Comparison of ENCODE assay signal across 11 mouse cellular contexts in genomic region chr5:100751655-100752054, GRCm38 (mm10). TPM values are rescaled to one million over a fixed set of nuclear protein-coding genes. Genes with fewer than 3 reads are reported as not detected.
DNase-seq lines count a peak whose midpoint lies in the region; ATAC-seq and TF ChIP-seq lines count a peak whose summit lies in the region.
"Had no signal": no experiment of that assay in that cellular context is flagged by ENCODE, and none has a peak within 500 bp of the region (broad histone marks: within the 10 kb centered on the region; RNA-seq: fewer than 3 reads in every experiment).

No protein-coding gene starts in this region.

- no peak overlapping the region for H3K4me2 ChIP-seq in heart, embryonic 16.5 days (ENCODE audit: low read depth, low read length)
- no peak overlapping the region for H3K4me2 ChIP-seq in hindbrain, embryonic 16.5 days (ENCODE audit: low read length)

- no peak overlapping the region for H3K4me3 ChIP-seq in heart, embryonic 16.5 days (ENCODE audit: low read length)
- H3K4me3 ChIP-seq in hindbrain, embryonic 16.5 days (ENCODE audit: low read length), result no peak overlapping the region
- H3K4me3 ChIP-seq in thymus, adult 2 months (ENCODE audit: control insufficient read depth, insufficient read depth, low read length), result no peak overlapping the region
- H3K4me3 ChIP-seq: erythroblast, embryonic 14.5 days had no signal

- TF ChIP-seq POLR2A in thymus, adult 2 months (IDR thresholded peaks at IDR 0.05; ENCODE audit: control insufficient read depth, extremely low read depth, insufficient read depth, low read length, poor library complexity), result no peak

- H3K27ac ChIP-seq in heart, embryonic 16.5 days (ENCODE audit: low read length), result peak overlapping the region; percentile 31; the same call in 1 of the 2 replicates
- no peak overlapping the region for H3K27ac ChIP-seq in hindbrain, embryonic 16.5 days (ENCODE audit: low read depth, low read length)
- peak overlapping the region; percentile 82 for H3K27ac ChIP-seq in thymus, adult 2 months (ENCODE audit: control insufficient read depth, insufficient read depth, low read length)

- ATAC-seq in heart, embryonic 16.5 days (replicated peaks; ENCODE audit: extremely low read depth, insufficient read depth, low FRiP score), result no peak
- peak; percentile 60; the same call in 1 of the 2 replicates for ATAC-seq in hindbrain, embryonic 16.5 days

- H3K4me1 ChIP-seq in heart, embryonic 16.5 days (ENCODE audit: control insufficient read depth, insufficient read depth, low read length), result no peaks in the 10 kb centered on the region
- no peaks in the 10 kb centered on the region for H3K4me1 ChIP-seq in hindbrain, embryonic 16.5 days (ENCODE audit: control insufficient read depth, insufficient read depth, low read depth, low read length)
- peaks cover 34% of the 10 kb centered on the region for H3K4me1 ChIP-seq in thymus, adult 2 months (replicated peaks; ENCODE audit: control insufficient read depth, insufficient read depth, low read length)

- 42% methylated on average over 4 of the region's 4 CpGs for WGBS in heart, embryonic 16.5 days
- 51% methylated on average over 4 of the region's 4 CpGs for WGBS in hindbrain, embryonic 16.5 days
- WGBS in thymus, adult 2 months, result 14% methylated on average over 4 of the region's 4 CpGs

- no peak for DNase-seq in heart, adult 9 months (ENCODE audit: low spot score in 2 of 2)
- DNase-seq in adrenal gland, postnatal 36 days, result peak; percentile 11 to 13
- peak; percentile 34 for DNase-seq in thymus, adult 2 months
- no peak for DNase-seq in urinary bladder, postnatal 10 days (ENCODE audit: low spot score)
- no peak for DNase-seq in right cerebral cortex, adult 18-20 months
- DNase-seq in right cerebral cortex, postnatal 10 days (ENCODE audit: low spot score in 2 of 2), result no peak
- DNase-seq: cerebellum, adult 8-10 months; kidney, postnatal 36 days had no signal

- no peaks in the 10 kb centered on the region for H3K36me3 ChIP-seq in heart, embryonic 16.5 days (ENCODE audit: control insufficient read depth, insufficient read depth)
- no peaks in the 10 kb centered on the region for H3K36me3 ChIP-seq in hindbrain, embryonic 16.5 days (ENCODE audit: control insufficient read depth, insufficient read depth, low read length)
- no peaks in the 10 kb centered on the region for H3K36me3 ChIP-seq in thymus, adult 2 months (ENCODE audit: control insufficient read depth, insufficient read depth, low read length)

- no peak for TF ChIP-seq CTCF in thymus, adult 2 months (IDR thresholded peaks at IDR 0.05; ENCODE audit: borderline replicate concordance, control insufficient read depth, extremely low read depth, insufficient read depth, low read length, poor library complexity)

- H3K9ac ChIP-seq in heart, embryonic 16.5 days (ENCODE audit: low read length), result no peak overlapping the region
- H3K9ac ChIP-seq in hindbrain, embryonic 16.5 days (ENCODE audit: low read depth, low read length), result no peak overlapping the region

- H3K27me3 ChIP-seq in heart, embryonic 16.5 days (ENCODE audit: control insufficient read depth, insufficient read depth, low read length), result no peaks in the 10 kb centered on the region
- no peaks in the 10 kb centered on the region for H3K27me3 ChIP-seq in hindbrain, embryonic 16.5 days (replicated peaks; ENCODE audit: control insufficient read depth, insufficient read depth, low read length)
- no peaks in the 10 kb centered on the region for H3K27me3 ChIP-seq in thymus, adult 2 months (ENCODE audit: control insufficient read depth, insufficient read depth, low read length)

- 0 out of 2 replicates have a peak, but pooled peaks cover 3% of the 10 kb centered on the region for H3K9me3 ChIP-seq in heart, embryonic 16.5 days (replicated peaks; ENCODE audit: control insufficient read depth, low read length)
- H3K9me3 ChIP-seq in hindbrain, embryonic 16.5 days (ENCODE audit: control insufficient read depth, low read length), result no peaks in the 10 kb centered on the region; the same call in 1 of the 2 replicates

RNA-seq across cellular contexts. Expression of gene Hpse, which starts 32.1 kb away (rescaled TPM):
- 1.2 and 1.7 TPM in 2 replicates for polyA plus RNA-seq in heart, embryonic 16.5 days (2015; fragmentation: Nextera tagmentation; extraction: Ambion mirVana)
- total RNA-seq in adrenal gland, postnatal 36 days (2021), result 1 to 10 TPM; 1.1 TPM
- polyA plus RNA-seq in hindbrain, embryonic 16.5 days (2015; fragmentation: Nextera tagmentation; extraction: Ambion mirVana), result 0.56 and 0.66 TPM in 2 replicates
- polyA plus RNA-seq in thymus, adult 2 months (2012; rRNA removed), result 3.1 and 4.7 TPM in 2 replicates
- polyA plus RNA-seq: erythroblast, embryonic 14.5 days had no signal

RNA-seq across cellular contexts. Expression of gene Helq, which starts 46.7 kb away (rescaled TPM):
- 8.7 and 9.5 TPM in 2 replicates for polyA plus RNA-seq in heart, embryonic 16.5 days (2015; fragmentation: Nextera tagmentation; extraction: Ambion mirVana)
- 1 to 10 TPM; 6.1 to 7.5 TPM for total RNA-seq in adrenal gland, postnatal 36 days (2021)
- 16.0 and 17.2 TPM in 2 replicates for polyA plus RNA-seq in hindbrain, embryonic 16.5 days (2015; fragmentation: Nextera tagmentation; extraction: Ambion mirVana)
- polyA plus RNA-seq in thymus, adult 2 months (2012; rRNA removed), result 13.7 and 15.6 TPM in 2 replicates

RNA-seq across cellular contexts. Expression of gene Mrps18c, which starts 46.8 kb away (rescaled TPM):
- polyA plus RNA-seq in heart, embryonic 16.5 days (2015; fragmentation: Nextera tagmentation; extraction: Ambion mirVana), result 124 and 128 TPM in 2 replicates
- total RNA-seq in adrenal gland, postnatal 36 days (2021), result 100 to 1,000 TPM in 1 of 2 experiments, 10 to 100 TPM in 1; 84.3 to 105 TPM
- 130 and 139 TPM in 2 replicates for polyA plus RNA-seq in hindbrain, embryonic 16.5 days (2015; fragmentation: Nextera tagmentation; extraction: Ambion mirVana)
- 19.4 and 21.0 TPM in 2 replicates for polyA plus RNA-seq in thymus, adult 2 months (2012; rRNA removed)

Comparison
In these comparisons a context has a peak if more than half of its experiments do, and no peak if none do; other contexts are left out.
1. DNase-seq: peak in adrenal gland, postnatal 36 days (2 of 2) and thymus, adult 2 months (single experiment); none in heart, adult 9 months (0 of 2), urinary bladder, postnatal 10 days (single experiment), right cerebral cortex, adult 18-20 months (single experiment) and right cerebral cortex, postnatal 10 days (0 of 2).